Mouse (Mus musculus): ENCODE results near the gene Cnpy4. TPM values are rescaled to one million over a fixed set of nuclear protein-coding genes. Genes with fewer than 3 reads are reported as not detected.

The Cnpy4 gene
- total RNA-seq (2023): 10 to 100 TPM; 15.8 to 21.7 TPM

DNA sequence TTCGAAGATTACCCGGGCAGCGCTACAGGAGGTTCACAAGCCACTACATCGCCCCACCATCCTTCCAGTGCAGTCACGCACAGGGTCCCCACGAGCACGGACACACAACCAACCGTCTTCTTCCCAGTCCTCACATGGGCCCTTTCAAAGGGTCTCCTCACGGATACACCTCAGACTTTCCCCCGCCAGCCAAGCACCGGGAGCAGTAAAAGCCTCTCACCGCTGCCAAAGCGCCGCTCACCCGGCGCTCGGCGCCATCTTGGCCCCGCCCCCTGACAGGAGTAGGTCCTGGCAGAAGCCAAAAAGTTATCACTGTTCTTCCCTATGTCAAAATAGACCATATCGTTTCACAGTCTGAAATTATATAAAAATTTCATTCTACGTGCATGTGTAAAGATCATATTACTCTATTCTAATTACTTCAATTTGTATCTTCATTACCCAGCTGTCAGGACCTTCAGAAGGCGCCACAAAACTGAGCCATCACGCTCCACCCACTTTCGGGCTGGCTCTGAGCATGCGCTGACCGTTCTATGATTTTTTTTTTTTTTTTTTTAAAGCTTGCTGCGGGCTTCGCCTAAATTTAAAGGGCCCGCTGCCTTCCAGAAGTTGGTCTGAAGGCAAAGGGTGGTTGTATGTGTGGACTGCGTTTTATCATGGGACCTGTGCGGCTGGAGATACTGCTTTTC, at the start of gene Cnpy4, which contains the start of gene Taf6:
TSS of gene Cnpy4 (plus strand) at position 536 of the 689 bp plus-strand sequence.
TSS of gene Taf6 (minus strand) at position 502 of the 689 bp plus-strand sequence.

DNA sequence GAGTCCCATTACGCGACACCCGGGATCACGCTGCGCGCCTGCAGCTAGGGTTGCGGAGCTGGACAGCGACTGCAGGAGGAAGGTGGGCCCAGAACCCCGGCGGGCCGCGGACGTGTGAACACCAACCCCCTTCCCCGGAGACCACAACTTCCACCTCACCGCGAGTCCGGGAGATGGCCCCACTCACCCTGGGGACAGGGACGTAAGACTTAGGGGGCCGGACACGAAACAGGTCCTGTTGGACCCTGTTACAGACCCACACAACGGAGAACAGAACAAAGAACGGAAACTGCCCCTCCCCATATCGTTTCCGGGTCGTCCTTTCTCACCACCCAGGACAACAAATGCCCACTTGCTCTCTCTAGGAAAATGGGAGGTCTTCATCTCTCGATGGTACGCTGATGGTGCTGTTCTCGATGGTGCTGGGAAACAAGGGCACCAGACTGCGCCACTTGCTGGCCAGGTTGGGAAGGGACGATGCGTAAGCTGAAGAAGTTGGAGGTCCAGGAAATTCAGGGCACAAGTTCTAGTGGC, 31.8 kb upstream of the Cnpy4 start, which contains the start of gene Zfp113:
TSS of gene Zfp113 (minus strand) at position 302 of the 534 bp plus-strand sequence.

DNA sequence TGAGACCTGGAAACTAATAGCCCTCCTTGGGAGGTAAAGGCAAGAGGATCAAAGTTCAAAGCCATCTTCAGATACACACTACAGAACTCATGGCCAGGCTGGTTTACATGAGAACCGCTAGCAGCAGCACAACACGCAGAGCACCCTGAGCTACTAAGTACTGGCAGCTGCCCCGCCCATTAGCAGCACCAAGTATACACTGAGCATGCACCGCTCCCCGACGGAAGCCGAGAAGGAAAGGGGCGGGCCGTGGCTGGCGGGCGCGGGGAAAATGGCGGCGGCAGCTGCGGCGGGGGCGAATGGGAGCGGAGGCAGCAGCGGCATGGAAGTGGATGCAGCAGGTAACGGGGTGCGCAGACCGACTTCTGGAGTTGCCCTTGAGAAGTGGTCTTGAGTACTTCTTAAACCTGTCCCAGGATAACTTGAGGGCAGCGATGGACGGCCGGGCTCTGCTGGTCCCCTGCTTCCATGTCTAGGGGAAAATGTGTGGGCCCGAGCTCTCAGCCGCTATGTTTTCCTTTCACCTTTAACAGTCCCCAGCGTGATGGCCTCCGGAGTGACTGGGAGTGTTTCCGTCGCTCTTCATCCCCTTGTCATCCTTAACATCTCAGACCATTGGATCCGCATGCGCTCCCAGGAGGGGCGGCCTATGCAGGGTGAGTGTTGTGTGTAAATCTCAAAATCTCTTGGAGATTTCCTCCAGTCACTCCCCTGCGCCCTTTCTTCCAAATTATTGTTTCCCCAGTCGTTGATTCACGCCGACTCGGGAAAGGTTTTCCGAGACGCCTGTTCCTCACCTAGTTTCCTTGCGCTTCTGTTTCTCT, 26.2 kb upstream of the Cnpy4 start, which contains the start of gene Cops6:
TSS of gene Cops6 (plus strand) at position 230 of the 824 bp plus-strand sequence.

DNA sequence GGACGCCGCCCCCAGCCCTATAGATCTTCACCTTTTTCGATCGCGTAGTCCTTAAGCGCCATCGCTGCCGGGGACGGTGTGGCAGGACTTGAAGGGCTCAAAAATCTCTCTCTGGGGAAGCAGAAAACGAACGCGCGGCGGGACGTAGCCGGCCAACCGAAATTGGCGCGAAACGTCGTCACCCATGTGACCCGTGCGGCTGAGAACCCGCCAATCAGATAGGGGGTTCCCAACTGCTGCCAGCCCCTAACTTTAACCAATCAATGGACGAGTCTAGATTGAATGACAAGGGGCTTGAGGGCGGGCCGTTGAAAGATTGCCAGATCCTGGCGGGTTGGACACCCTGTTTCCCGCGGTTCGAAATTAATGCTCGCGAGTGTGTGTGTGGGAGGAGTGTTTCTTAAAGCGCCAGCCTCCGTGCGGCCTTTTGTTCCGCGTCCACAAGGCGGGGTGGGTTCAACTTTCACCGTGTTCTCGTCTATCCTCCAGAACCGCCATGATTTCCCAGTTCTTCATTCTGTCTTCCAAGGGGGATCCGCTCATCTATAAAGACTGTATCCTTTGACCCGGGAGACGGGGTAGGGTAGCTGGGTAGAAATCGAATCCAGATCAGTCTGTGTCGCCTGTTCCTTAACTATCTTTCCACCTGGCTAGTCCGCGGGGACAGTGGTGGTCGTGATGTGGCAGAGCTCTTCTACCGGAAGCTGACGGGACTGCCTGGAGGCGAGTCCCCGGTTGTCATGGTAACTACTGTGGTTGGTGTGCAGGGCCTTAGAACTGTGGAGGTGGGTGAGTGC, 15.4 kb upstream of the Cnpy4 start, which contains the start of the genes Ap4m1 and Mcm7:
TSS of gene Ap4m1 (plus strand) at position 308 of the 797 bp plus-strand sequence.
TSS of gene Mcm7 (minus strand) at position 728 of the 797 bp plus-strand sequence.

DNA sequence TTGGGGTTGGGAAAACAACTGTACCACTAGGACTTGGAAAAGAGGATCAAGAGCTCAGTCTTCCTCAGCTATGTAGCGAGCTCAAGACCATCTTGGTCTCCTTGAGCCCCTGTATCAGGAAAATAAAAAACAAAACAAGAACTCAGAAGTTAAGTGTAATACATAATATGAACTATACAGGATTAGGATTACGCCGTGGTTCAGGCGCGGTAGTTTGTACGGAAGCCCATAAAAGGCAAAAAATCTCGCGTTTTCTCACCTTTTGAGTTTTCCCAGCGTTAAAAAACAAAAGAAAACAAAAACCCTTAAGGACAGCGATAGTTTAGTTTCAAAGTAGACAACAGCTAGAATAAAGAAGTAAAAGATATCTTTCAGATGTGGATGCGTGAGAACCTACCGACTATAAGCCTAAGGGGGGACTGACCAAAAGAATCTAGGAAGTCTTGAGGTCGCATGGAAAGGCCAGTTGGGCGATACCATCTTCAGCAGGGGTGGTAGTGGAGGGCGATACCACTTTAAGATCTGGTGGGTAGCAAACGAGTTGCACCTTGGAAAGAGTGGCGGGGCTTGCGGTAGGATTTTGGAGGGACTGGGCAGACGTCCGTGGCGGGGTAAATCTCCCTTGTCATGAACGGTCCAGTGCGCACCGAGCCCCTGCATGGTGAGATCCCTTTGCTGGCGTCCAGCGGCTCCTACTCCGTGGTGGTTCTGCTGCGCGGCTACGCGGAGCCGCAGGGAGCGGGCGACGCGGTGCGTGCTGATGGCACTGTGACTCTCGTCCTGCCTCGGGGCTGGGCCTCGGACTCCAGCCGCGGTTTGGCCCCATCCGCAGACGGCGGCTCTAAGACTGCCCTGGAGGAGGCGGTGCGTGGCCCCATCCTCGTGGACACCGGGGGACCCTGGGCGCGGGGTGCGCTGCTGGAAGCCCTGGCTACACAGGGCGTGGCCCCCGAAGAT, 6.8 kb downstream of the Cnpy4 start, which contains the start of gene Mblac1:
TSS of gene Mblac1 (plus strand) at position 544 of the 957 bp plus-strand sequence.

DNA sequence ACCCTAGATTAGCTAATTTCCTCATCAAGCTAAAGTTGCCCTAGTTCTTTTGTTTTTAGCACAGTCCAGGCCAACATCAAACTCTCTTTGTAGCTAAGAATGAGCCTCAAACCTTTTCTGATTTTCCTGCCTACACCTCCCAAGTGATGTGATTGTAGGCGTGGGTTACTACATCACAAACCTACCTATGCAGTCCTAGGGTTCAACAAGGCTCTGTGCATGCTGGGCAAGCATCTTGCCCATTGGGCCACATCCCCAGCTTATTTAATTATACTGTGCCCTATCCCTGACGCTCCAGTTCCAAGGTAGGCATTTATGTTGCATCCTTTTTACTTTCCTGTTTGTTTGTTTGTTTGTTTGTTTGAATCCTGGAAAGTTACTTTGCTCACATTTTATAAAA, 38.4 kb downstream of the Cnpy4 start, which contains the start of gene Nxpe5:
TSS of gene Nxpe5 (plus strand) at position 199 of the 400 bp plus-strand sequence.

Other genes starting within 250 kb of the Cnpy4 start
- gene Gjc3, start 224.4 kb upstream of the Cnpy4 start, total RNA-seq (2023): not detected
- not detected for gene Azgp1, start 206.0 kb upstream of the Cnpy4 start, total RNA-seq (2023)
- not detected for gene Smok3a, start 166.2 kb upstream of the Cnpy4 start, total RNA-seq (2023)
- not detected for gene Smok3b, start 166.1 kb upstream of the Cnpy4 start, total RNA-seq (2023)
- gene Smok3c, start 134.3 kb upstream of the Cnpy4 start, total RNA-seq (2023): not detected
- 10 to 100 TPM; 16.3 to 21.6 TPM for gene Zkscan1, start 102.4 kb upstream of the Cnpy4 start, total RNA-seq (2023)
- gene Zscan21, start 70.6 kb upstream of the Cnpy4 start, total RNA-seq (2023): 10 to 100 TPM; 10.1 to 14.2 TPM
- gene Zfp113, start 31.7 kb upstream of the Cnpy4 start, total RNA-seq (2023): 10 to 100 TPM in 1 of 2 experiments, 1 to 10 TPM in 1; 9.9 to 13.8 TPM
- 10 to 100 TPM; 51.4 to 60.2 TPM for gene Cops6, start 26.4 kb upstream of the Cnpy4 start, total RNA-seq (2023)
- 10 to 100 TPM; 34.1 to 40.9 TPM for gene Ap4m1, start 15.5 kb upstream of the Cnpy4 start, total RNA-seq (2023)
- 10 to 100 TPM; 56.1 to 60.8 TPM for gene Mcm7, start 15.1 kb upstream of the Cnpy4 start, total RNA-seq (2023)
- gene Taf6, start within 50 bp of the Cnpy4 start, total RNA-seq (2023): 10 to 100 TPM; 34.8 to 37.7 TPM
- gene Mblac1, start 6.8 kb downstream of the Cnpy4 start, total RNA-seq (2023): 1 to 10 TPM; 1.6 to 2.4 TPM
- gene Nxpe5, start 38.4 kb downstream of the Cnpy4 start, total RNA-seq (2023): under 1 TPM in 1 of 2 experiments, not detected in 1; 0.23 TPM
- 10 to 100 TPM; 41.9 to 45.1 TPM for gene Lamtor4, start 68.0 kb downstream of the Cnpy4 start, total RNA-seq (2023)
- gene BC037034, start 76.5 kb downstream of the Cnpy4 start, total RNA-seq (2023): 10 to 100 TPM; 64.9 to 65.9 TPM
- not detected for gene Gal3st4, start 85.4 kb downstream of the Cnpy4 start, total RNA-seq (2023)
- gene Gm43720, start 92.5 kb downstream of the Cnpy4 start, total RNA-seq (2023): not detected
- gene Gpc2, start 92.5 kb downstream of the Cnpy4 start, total RNA-seq (2023): 1 to 10 TPM; 2.9 to 4.0 TPM
- not detected for gene Stag3, start 92.8 kb downstream of the Cnpy4 start, total RNA-seq (2023)
- 1 to 10 TPM in 1 of 2 experiments, not detected in 1; 1.0 TPM for gene Pvrig, start 154.5 kb downstream of the Cnpy4 start, total RNA-seq (2023)

All from B cell, adult 67 days (primary cell).